Mouse (Mus musculus) midbrain, postnatal 0 days (tissue): ENCODE data around the gene Nfkbie. TPM values are rescaled to one million over a fixed set of nuclear protein-coding genes. Genes with fewer than 3 reads are reported as not detected.

Source experiments
- ATAC-seq: fragments of 200-750 bp; cut with Nextera tagmentation; 2 replicates; pipeline ENCODE4 v1.8.0; 2017; ENCODE audit warnings: moderate number of reproducible peaks, mild to moderate bottlenecking, moderate TSS enrichment, moderate library complexity; ENCODE audit not compliant: low FRiP score
- DNase-seq: peaks from one replicate; pipeline ENCODE4 v3.0.0-alpha.2; 2015; ENCODE audit warnings: low spot score
- H3K27ac ChIP-seq: fragments of 300-500 bp; sonication (generic); 2 replicates; pipeline ENCODE4 v1.5.1; 2014; ENCODE audit warnings: low read depth, mild to moderate bottlenecking, low read length, mixed read lengths
- H3K27me3 ChIP-seq: fragments of 300-500 bp; sonication (generic); 2 replicates; pipeline ENCODE4 v1.6.1; 2014; ENCODE audit warnings: low read length, control low read depth, mixed read lengths; ENCODE audit not compliant: insufficient read depth
- H3K36me3 ChIP-seq: fragments of 300-500 bp; sonication (generic); 2 replicates; pipeline ENCODE4 v1.6.1; 2014; ENCODE audit warnings: low read length, control low read depth, mixed read lengths; ENCODE audit not compliant: insufficient read depth
- H3K4me1 ChIP-seq: fragments of 300-500 bp; sonication (generic); 2 replicates; pipeline ENCODE4 v1.6.1; 2014; ENCODE audit warnings: mild to moderate bottlenecking, control low read depth, antibody characterized with exemption, low read length, mixed read lengths; ENCODE audit not compliant: insufficient read depth
- H3K4me2 ChIP-seq: fragments of 300-500 bp; sonication (generic); 2 replicates; pipeline ENCODE4 v1.6.1; 2014; ENCODE audit warnings: low read depth, mild to moderate bottlenecking, low read length, mixed read lengths; ENCODE audit not compliant: poor library complexity, severe bottlenecking
- H3K4me3 ChIP-seq: fragments of 300-500 bp; sonication (generic); 2 replicates; pipeline ENCODE4 v1.5.1; 2014; ENCODE audit warnings: low read depth, mild to moderate bottlenecking, low read length, moderate library complexity
- H3K9ac ChIP-seq: fragments of 300-500 bp; sonication (generic); replicated peaks from 2 replicates; pipeline ENCODE4 v1.6.1; 2014; ENCODE audit warnings: mild to moderate bottlenecking, low read length, moderate library complexity, mixed read lengths; ENCODE audit not compliant: poor library complexity, severe bottlenecking
- H3K9me3 ChIP-seq: fragments of 300-500 bp; sonication (generic); 2 replicates; pipeline ENCODE4 v1.6.1; 2016; ENCODE audit warnings: low read length, control low read depth
- CTCF ChIP-seq: IDR thresholded peaks from 2 replicates; pipeline ENCODE4 v1.5.1; 2016; ENCODE audit warnings: antibody characterized with exemption, mild to moderate bottlenecking
- WGBS: fragments of 180-500 bp; shearing (Covaris S2); extraction: QIAGEN DNeasy Blood & Tissue Kit; methylation state at CpG from one replicate; pipeline ENCODE4 v1.1.7; 2014; 5-methylcytosine and 5-hydroxymethylcytosine counted together
- polyA plus RNA-seq: library from polyadenylated mRNA; unstranded; fragments of >200 nt; fragmentation: Nextera tagmentation; extraction: Ambion mirVana; gene quantifications from 2 replicates; pipeline ENCODE4 v1.2.1, GENCODE M21; 2015
- total RNA-seq: library from RNA; depleted of rRNA; stranded (reverse); fragments of >200 nt; gene quantifications from 2 replicates; pipeline ENCODE4 v1.2.3, GENCODE M21; 2014

Gene Nfkbie
- total and polyA plus RNA-seq, 2 experiments from 2014 or later = 2.5 to 4.8 TPM

- Histone ChIP-seq H3K9ac (no peak overlapping the region), H3K36me3 (peaks cover 56% of the 10 kb centered on the region), H3K4me1 (0 out of 2 replicates have a peak, but pooled peaks cover 6% of the 10 kb centered on the region), H3K4me3 (no peak overlapping the region), H3K27ac (no peak overlapping the region), H3K27me3 (no peaks in the 10 kb centered on the region), H3K9me3 (no peaks in the 10 kb centered on the region), H3K4me2 (no peak overlapping the region)
- 65% methylated on average over 18 of the region's 18 CpGs for WGBS
- no peak for ATAC-seq
- peak; percentile 46 for DNase-seq
- TF ChIP-seq CTCF = no peak
Measured at GRCm38 (mm10) chr17:45566360-45567161, 11.1 kb downstream of the Nfkbie start.

GRCm38 (mm10) chr17:45567162-45567601 is 11.7 kb downstream of the Nfkbie start:
- H3K4me3 ChIP-seq = no peak overlapping the region
- H3K27ac ChIP-seq = no peak overlapping the region
- H3K27me3 ChIP-seq = no peaks in the 10 kb centered on the region
- no peak for TF ChIP-seq CTCF
- H3K4me2 ChIP-seq = no peak overlapping the region
- WGBS = 34% methylated on average over 4 of the region's 4 CpGs
- no peaks in the 10 kb centered on the region for H3K9me3 ChIP-seq
- ATAC-seq (no peak), DNase-seq (no peak)
- H3K9ac ChIP-seq = no peak overlapping the region
- 0 out of 2 replicates have a peak, but pooled peaks cover 6% of the 10 kb centered on the region for H3K4me1 ChIP-seq
- peaks cover 56% of the 10 kb centered on the region for H3K36me3 ChIP-seq

- H3K27me3 ChIP-seq = no peaks in the 10 kb centered on the region
- DNase-seq = no peak
- H3K4me3 ChIP-seq = no peak overlapping the region
- no peak overlapping the region for H3K9ac ChIP-seq
- 0 out of 2 replicates have a peak, but pooled peaks cover 6% of the 10 kb centered on the region for H3K4me1 ChIP-seq
- no peak overlapping the region for H3K4me2 ChIP-seq
- 88% methylated on average over 12 of the region's 12 CpGs for WGBS
- ATAC-seq = no peak
- H3K36me3 ChIP-seq = peaks cover 56% of the 10 kb centered on the region
- H3K9me3 ChIP-seq = no peaks in the 10 kb centered on the region
- TF ChIP-seq CTCF = no peak
- no peak overlapping the region for H3K27ac ChIP-seq
Measured at GRCm38 (mm10) chr17:45568990-45569389, 13.5 kb downstream of the Nfkbie start.

GRCm38 (mm10) chr17:45569999-45570398 is 14.5 kb downstream of the Nfkbie start:
- TF ChIP-seq CTCF = no peak
- H3K9me3 ChIP-seq = no peaks in the 10 kb centered on the region
- peaks cover 56% of the 10 kb centered on the region for H3K36me3 ChIP-seq
- peaks cover 3% of the 10 kb centered on the region for H3K4me1 ChIP-seq
- H3K27ac ChIP-seq = no peak overlapping the region
- no peaks in the 10 kb centered on the region for H3K27me3 ChIP-seq
- H3K4me2 ChIP-seq = no peak overlapping the region
- no peak for DNase-seq
- WGBS = 84% methylated on average over 4 of the region's 4 CpGs
- no peak for ATAC-seq
- H3K4me3 ChIP-seq = no peak overlapping the region
- H3K9ac ChIP-seq = no peak overlapping the region; the same call in 1 of the 2 replicates

GRCm38 (mm10) chr17:45572103-45573086 is 16.9 kb downstream of the Nfkbie start:
- DNase-seq (peak; percentile 95), ATAC-seq (peak; percentile 60)
- Histone ChIP-seq H3K9ac (peak overlapping the region; percentile 99), H3K4me1 (peaks cover 7% of the 10 kb centered on the region), H3K36me3 (peaks cover 40% of the 10 kb centered on the region), H3K4me3 (peak overlapping the region; percentile 100), H3K27ac (peak overlapping the region; percentile 97), H3K4me2 (peak overlapping the region; percentile 72), H3K9me3 (no peaks in the 10 kb centered on the region), H3K27me3 (no peaks in the 10 kb centered on the region)
- no peak for TF ChIP-seq CTCF
- under 1% methylated on average over 51 of the region's 57 CpGs for WGBS
